Mouse (Mus musculus): ENCODE data around the gene Slc34a1. TPM values are rescaled to one million over a fixed set of nuclear protein-coding genes. Genes with fewer than 3 reads are reported as not detected.

Slc34a1 gene
- total and polyA plus RNA-seq, 3 experiments = 0.93 TPM; not detected in 2

- ATAC-seq (ENCODE audit: extremely low read depth, insufficient number of reproducible peaks, low FRiP score, poor library complexity, severe bottlenecking) (no peak), DNase-seq (ENCODE audit: low spot score) (no peak)
- peaks cover 55% of the 10 kb centered on the region for H3K27me3 ChIP-seq (ENCODE audit: insufficient read depth, low read length)
- H3K4me3 ChIP-seq (ENCODE audit: low read depth, low read length) = no peak overlapping the region
- H3K9me3 ChIP-seq (replicated peaks) = peaks cover 5% of the 10 kb centered on the region
- peaks cover 25% of the 10 kb centered on the region for H3K4me1 ChIP-seq (ENCODE audit: insufficient read depth, low read depth, low read length)
- no peaks in the 10 kb centered on the region for H3K36me3 ChIP-seq (replicated peaks)
- TF ChIP-seq TAL1 (conservative IDR thresholded peaks at IDR 0.05; ENCODE audit: low read depth, low read length) = no peak
- no peak for TF ChIP-seq GATA1 (IDR thresholded peaks at IDR 0.05; ENCODE audit: borderline replicate concordance, low read length)
- no peak for TF ChIP-seq GATA2 (IDR thresholded peaks at IDR 0.05; ENCODE audit: borderline replicate concordance, low read depth, low read length)
- no peak for TF ChIP-seq CTCF (IDR thresholded peaks at IDR 0.05; ENCODE audit: low read depth, low read length)
- TF ChIP-seq POLR2AphosphoS5 (IDR thresholded peaks at IDR 0.05; ENCODE audit: insufficient replicate concordance, low read depth, low read length) = no peak
Measured at GRCm38 (mm10) chr13:55411826-55412225, 13.8 kb downstream of the Slc34a1 start.

- TF ChIP-seq POLR2AphosphoS5 (IDR thresholded peaks at IDR 0.05; ENCODE audit: insufficient replicate concordance, low read depth, low read length) = no peak
- no peak for TF ChIP-seq CTCF (IDR thresholded peaks at IDR 0.05; ENCODE audit: low read depth, low read length)
- TF ChIP-seq GATA1 (IDR thresholded peaks at IDR 0.05; ENCODE audit: borderline replicate concordance, low read length) = no peak
- TF ChIP-seq GATA2 (IDR thresholded peaks at IDR 0.05; ENCODE audit: borderline replicate concordance, low read depth, low read length) = no peak
- no peak for TF ChIP-seq TAL1 (conservative IDR thresholded peaks at IDR 0.05; ENCODE audit: low read depth, low read length)
- Histone ChIP-seq H3K4me1 (ENCODE audit: insufficient read depth, low read depth, low read length) (peaks cover 25% of the 10 kb centered on the region), H3K36me3 (replicated peaks) (no peaks in the 10 kb centered on the region), H3K9me3 (replicated peaks) (peaks cover 5% of the 10 kb centered on the region), H3K4me3 (ENCODE audit: low read depth, low read length) (peak overlapping the region; percentile 44; the same call in 1 of the 2 replicates), H3K27me3 (ENCODE audit: insufficient read depth, low read length) (peaks cover 46% of the 10 kb centered on the region)
- peak; percentile 20 for DNase-seq (ENCODE audit: low spot score)
- ATAC-seq (ENCODE audit: extremely low read depth, insufficient number of reproducible peaks, low FRiP score, poor library complexity, severe bottlenecking) = no peak
Measured at GRCm38 (mm10) chr13:55412643-55413307, 14.8 kb downstream of the Slc34a1 start.

GRCm38 (mm10) chr13:55413333-55413732, 15.3 kb downstream of the Slc34a1 start:
- peak; percentile 55 for ATAC-seq (ENCODE audit: extremely low read depth, insufficient number of reproducible peaks, low FRiP score, poor library complexity, severe bottlenecking)
- TF ChIP-seq CTCF (IDR thresholded peaks at IDR 0.05; ENCODE audit: low read depth, low read length) = no peak
- no peak for TF ChIP-seq GATA1 (IDR thresholded peaks at IDR 0.05; ENCODE audit: borderline replicate concordance, low read length)
- no peak for TF ChIP-seq POLR2AphosphoS5 (IDR thresholded peaks at IDR 0.05; ENCODE audit: insufficient replicate concordance, low read depth, low read length)
- TF ChIP-seq TAL1 (conservative IDR thresholded peaks at IDR 0.05; ENCODE audit: low read depth, low read length) = no peak; the same call in 1 of the 2 replicates
- TF ChIP-seq GATA2 (IDR thresholded peaks at IDR 0.05; ENCODE audit: borderline replicate concordance, low read depth, low read length) = no peak
- peak; percentile 48 for DNase-seq (ENCODE audit: low spot score)
- Histone ChIP-seq H3K27me3 (ENCODE audit: insufficient read depth, low read length) (peaks cover 46% of the 10 kb centered on the region), H3K9me3 (replicated peaks) (peaks cover 5% of the 10 kb centered on the region), H3K4me3 (ENCODE audit: low read depth, low read length) (peak overlapping the region; percentile 44; the same call in 1 of the 2 replicates), H3K4me1 (ENCODE audit: insufficient read depth, low read depth, low read length) (peaks cover 30% of the 10 kb centered on the region), H3K36me3 (replicated peaks) (no peaks in the 10 kb centered on the region)

- TF ChIP-seq TAL1 (conservative IDR thresholded peaks at IDR 0.05; ENCODE audit: low read depth, low read length) (no peak), GATA1 (IDR thresholded peaks at IDR 0.05; ENCODE audit: borderline replicate concordance, low read length) (no peak), GATA2 (IDR thresholded peaks at IDR 0.05; ENCODE audit: borderline replicate concordance, low read depth, low read length) (no peak), POLR2AphosphoS5 (IDR thresholded peaks at IDR 0.05; ENCODE audit: insufficient replicate concordance, low read depth, low read length) (no peak), CTCF (IDR thresholded peaks at IDR 0.05; ENCODE audit: low read depth, low read length) (no peak)
- H3K4me1 ChIP-seq (ENCODE audit: insufficient read depth, low read depth, low read length) = peaks cover 30% of the 10 kb centered on the region
- DNase-seq (ENCODE audit: low spot score) (no peak), ATAC-seq (ENCODE audit: extremely low read depth, insufficient number of reproducible peaks, low FRiP score, poor library complexity, severe bottlenecking) (no peak)
- peaks cover 5% of the 10 kb centered on the region for H3K9me3 ChIP-seq (replicated peaks)
- H3K27me3 ChIP-seq (ENCODE audit: insufficient read depth, low read length) = peaks cover 33% of the 10 kb centered on the region
- no peaks in the 10 kb centered on the region for H3K36me3 ChIP-seq (replicated peaks)
- peak within 1 kb of the TSS; percentile 12; the same call in 1 of the 2 replicates for H3K4me3 ChIP-seq (ENCODE audit: low read depth, low read length)
Measured at GRCm38 (mm10) chr13:55414743-55415380, 16.9 kb downstream of the Slc34a1 start, which contains the start of gene Pfn3. Gene Pfn3 (minus strand): TSS chr13:55415232.

GRCm38 (mm10) chr13:55418004-55418403, 20.0 kb downstream of the Slc34a1 start:
- DNase-seq (ENCODE audit: low spot score) (peak; percentile 65), ATAC-seq (ENCODE audit: extremely low read depth, insufficient number of reproducible peaks, low FRiP score, poor library complexity, severe bottlenecking) (no peak)
- H3K9me3 ChIP-seq (replicated peaks) = peaks cover 5% of the 10 kb centered on the region
- H3K36me3 ChIP-seq (replicated peaks) = no peaks in the 10 kb centered on the region
- H3K27me3 ChIP-seq (ENCODE audit: insufficient read depth, low read length) = peaks cover 33% of the 10 kb centered on the region
- TF ChIP-seq TAL1 (conservative IDR thresholded peaks at IDR 0.05; ENCODE audit: low read depth, low read length) = no peak
- peak; percentile 62 for TF ChIP-seq CTCF (IDR thresholded peaks at IDR 0.05; ENCODE audit: low read depth, low read length)
- peaks cover 18% of the 10 kb centered on the region for H3K4me1 ChIP-seq (ENCODE audit: insufficient read depth, low read depth, low read length)
- 0 out of 2 replicates have a peak overlapping the region, but pooled peaks have one; percentile 18 for H3K4me3 ChIP-seq (ENCODE audit: low read depth, low read length)

GRCm38 (mm10) chr13:55419142-55419541, 21.2 kb downstream of the Slc34a1 start:
- ATAC-seq (ENCODE audit: extremely low read depth, insufficient number of reproducible peaks, low FRiP score, poor library complexity, severe bottlenecking) = no peak
- Histone ChIP-seq H3K4me1 (ENCODE audit: insufficient read depth, low read depth, low read length) (peaks cover 11% of the 10 kb centered on the region), H3K27me3 (ENCODE audit: insufficient read depth, low read length) (peaks cover 31% of the 10 kb centered on the region)

More at GRCm38 (mm10) chr13:55419142-55419541, 21.2 kb downstream of the Slc34a1 start:
- H3K36me3 ChIP-seq (replicated peaks) = no peaks in the 10 kb centered on the region
- TF ChIP-seq TAL1 (conservative IDR thresholded peaks at IDR 0.05; ENCODE audit: low read depth, low read length) = no peak
- TF ChIP-seq GATA1 (IDR thresholded peaks at IDR 0.05; ENCODE audit: borderline replicate concordance, low read length) = no peak
- no peak for TF ChIP-seq GATA2 (IDR thresholded peaks at IDR 0.05; ENCODE audit: borderline replicate concordance, low read depth, low read length)
- TF ChIP-seq CTCF (IDR thresholded peaks at IDR 0.05; ENCODE audit: low read depth, low read length) = no peak
- no peak for TF ChIP-seq POLR2AphosphoS5 (IDR thresholded peaks at IDR 0.05; ENCODE audit: insufficient replicate concordance, low read depth, low read length)
- DNase-seq (ENCODE audit: low spot score) = no peak
- H3K4me3 ChIP-seq (ENCODE audit: low read depth, low read length) = no peak overlapping the region
- peaks cover 5% of the 10 kb centered on the region for H3K9me3 ChIP-seq (replicated peaks)
